Mouse (Mus musculus) C2C12 (cell line): ENCODE measurements at regions not wholly inside any gene's neighbourhood (a gene's known extent, or its start where the extent isn't known, plus 50 kb on each side); places are given as distances from the start of the nearest gene placed in this dataset.

Experiments
- CTCF ChIP-seq: IDR thresholded peaks from one replicate; pipeline ENCODE4 v1.5.1; 2011; ENCODE audit not compliant: control insufficient read depth, insufficient read depth, insufficient read length
- MYOG ChIP-seq: IDR thresholded peaks from one replicate; pipeline ENCODE4 v1.6.1; 2011; ENCODE audit not compliant: control insufficient read depth, insufficient read length; ENCODE audit errors: extremely low read depth

DNA sequence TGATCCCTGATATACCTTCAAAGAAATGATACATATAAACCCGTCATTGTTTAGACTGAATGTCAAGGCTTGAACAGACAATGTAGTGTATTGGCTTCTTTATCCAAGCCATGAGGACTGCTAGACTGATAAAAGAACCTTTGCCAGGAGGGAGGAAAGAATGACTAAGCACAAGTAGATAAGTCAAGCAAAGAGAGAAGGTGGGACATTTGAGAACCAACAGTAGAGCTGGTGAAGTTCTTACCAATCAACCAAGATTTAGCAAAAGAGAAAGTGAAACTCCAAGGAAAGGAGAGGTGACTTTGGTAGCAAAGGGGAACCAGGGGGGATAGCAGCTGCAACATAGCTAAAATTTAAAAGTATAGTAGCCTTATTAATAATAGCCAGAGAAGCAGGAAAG, 273.0 kb upstream of the Ldb2 start:
- TF ChIP-seq CTCF (no peak), MYOG (no peak)
